16 mouse cellular contexts compared by ENCODE assay signal in the genomic region with DNA sequence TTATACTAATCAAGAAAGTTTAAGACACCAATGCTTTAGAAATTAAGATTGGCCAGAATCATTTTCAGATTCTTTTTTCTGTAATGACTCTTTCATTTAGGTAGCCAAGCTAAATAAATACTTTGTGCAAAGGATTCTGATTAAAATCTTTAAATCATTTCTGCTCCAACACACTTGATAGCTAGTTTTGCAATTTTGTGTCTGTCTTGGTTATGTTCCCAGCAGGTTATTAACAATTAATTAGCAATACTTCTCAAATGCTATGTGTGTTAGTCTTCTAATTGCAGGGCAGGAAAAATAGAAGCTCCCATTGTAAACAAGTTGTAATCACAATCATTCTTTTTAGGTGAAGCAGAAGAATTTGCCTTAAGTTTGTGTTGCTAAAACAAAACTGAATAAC.
"Had no signal": no experiment of that assay in that cellular context is flagged by ENCODE, and none has a peak within 500 bp of the region (broad histone marks: within the 10 kb centered on the region; RNA-seq: fewer than 3 reads in every experiment).

No protein-coding gene starts in this region.

- DNase-seq: left cerebral cortex, postnatal 4 days; liver; liver, embryonic 13.5 days; liver, postnatal 0 days; lung, adult 2 months; lung, embryonic 14.5 days; lung, postnatal 10 days; lung, postnatal 14 days; lung, postnatal 36 days; lung, postnatal 4 days; midbrain, embryonic 14.5 days had no signal

- ATAC-seq: liver, embryonic 12.5 days; liver, postnatal 0 days; lung, postnatal 0 days; midbrain, embryonic 13.5 days; midbrain, embryonic 15.5 days; midbrain, embryonic 16.5 days had no signal
